Mouse (Mus musculus) lung, postnatal 0 days (tissue): ENCODE data around the gene Sprr2b.
"Not testable (repeated sequence)": the region's sequence is repeated elsewhere in the genome, so short reads cannot be mapped to it uniquely, and the experiment has no call there.

Experiments
- CTCF ChIP-seq: IDR thresholded peaks from 2 replicates; pipeline ENCODE4 v1.5.1; 2016; ENCODE audit warnings: antibody characterized with exemption, mild to moderate bottlenecking
- EP300 ChIP-seq: IDR thresholded peaks from 2 replicates; pipeline ENCODE4 v1.6.1; 2016; ENCODE audit warnings: antibody characterized with exemption, mild to moderate bottlenecking, control low read depth

- TF ChIP-seq CTCF, EP300: not testable (repeated sequence)
These were observed 31.3 kb upstream of the Sprr2b start, which contains the start of gene Sprr2a3 for GRCm38 (mm10) chr3:92285101-92285500.
